Mouse (Mus musculus) CD4-positive, CD25-positive, alpha-beta regulatory T cell (primary cell): ENCODE data around the gene Cyp2b13. TPM values are rescaled to one million over a fixed set of nuclear protein-coding genes. Genes with fewer than 3 reads are reported as not detected.

Experiments used
- polyA plus RNA-seq: library from polyadenylated mRNA; unstranded; fragments of 100-300 nt; shearing (Covaris generic); gene quantifications from one replicate; pipeline ENCODE4 v1.2.1, GENCODE M21; 2017

The Cyp2b13 gene
- polyA plus RNA-seq: not detected

DNA sequence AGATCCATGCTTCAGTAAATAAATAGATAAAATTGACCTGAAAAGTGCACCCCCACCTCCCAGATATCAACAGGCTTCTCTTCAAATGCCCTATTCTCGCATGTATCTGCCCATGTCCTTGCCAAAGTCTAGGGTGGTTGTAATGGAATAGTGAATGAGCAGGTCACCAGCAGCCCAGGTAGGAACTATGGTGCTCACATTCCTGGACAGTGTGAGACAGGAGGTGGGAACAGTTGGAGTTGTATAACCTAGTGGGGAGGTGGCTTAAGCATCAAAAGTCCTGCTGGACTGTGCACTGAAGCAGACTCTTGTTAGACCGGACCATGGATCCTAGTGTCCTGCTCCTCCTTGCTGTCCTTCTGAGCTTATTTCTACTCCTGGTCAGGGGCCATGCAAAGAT lies at the start of gene Cyp2b13:
Gene Cyp2b13 (plus strand): TSS at position 301 of the 400 bp plus-strand sequence.

Other genes with a start within 250 kb of the Cyp2b13 start
- 2.6 TPM for gene Cyp2s1, start 244.6 kb upstream of the Cyp2b13 start, polyA plus RNA-seq
- gene Cyp2b10, start 163.9 kb upstream of the Cyp2b13 start, polyA plus RNA-seq: not detected
- not detected for gene Cyp2b9, start 111.9 kb downstream of the Cyp2b13 start, polyA plus RNA-seq
- 0.06 TPM for gene Vmn1r184, start 198.8 kb downstream of the Cyp2b13 start, polyA plus RNA-seq
- not detected for gene Cyp2a4, start 245.7 kb downstream of the Cyp2b13 start, polyA plus RNA-seq